Mouse (Mus musculus) megakaryocyte progenitor cell, adult 5-6 weeks (primary cell): Measurements from ENCODE around the gene Abcb8. TPM values are rescaled to one million over a fixed set of nuclear protein-coding genes. Genes with fewer than 3 reads are reported as not detected.

ENCODE experiments used
- ATAC-seq: replicated peaks from 2 replicates; pipeline ENCODE4 v1.8.0; 2016; ENCODE audit warnings: mild to moderate bottlenecking, moderate TSS enrichment, inconsistent platforms; ENCODE audit not compliant: poor library complexity
- total RNA-seq, 2 experiments: library from RNA; stranded (forward) in 1 of 2; stranded (reverse) in 1 of 2; fragments of 157-497, 149-512 nt in 1 of 2; fragments of 200-1000 nt in 1 of 2; gene quantifications; 2 replicates each; pipeline versions ENCODE4 v1.2.3 to v1.2.4; 2015 to 2017

The Abcb8 gene
- total RNA-seq, 2 experiments from 2014 or later = 18.1 to 23.5 TPM

DNA sequence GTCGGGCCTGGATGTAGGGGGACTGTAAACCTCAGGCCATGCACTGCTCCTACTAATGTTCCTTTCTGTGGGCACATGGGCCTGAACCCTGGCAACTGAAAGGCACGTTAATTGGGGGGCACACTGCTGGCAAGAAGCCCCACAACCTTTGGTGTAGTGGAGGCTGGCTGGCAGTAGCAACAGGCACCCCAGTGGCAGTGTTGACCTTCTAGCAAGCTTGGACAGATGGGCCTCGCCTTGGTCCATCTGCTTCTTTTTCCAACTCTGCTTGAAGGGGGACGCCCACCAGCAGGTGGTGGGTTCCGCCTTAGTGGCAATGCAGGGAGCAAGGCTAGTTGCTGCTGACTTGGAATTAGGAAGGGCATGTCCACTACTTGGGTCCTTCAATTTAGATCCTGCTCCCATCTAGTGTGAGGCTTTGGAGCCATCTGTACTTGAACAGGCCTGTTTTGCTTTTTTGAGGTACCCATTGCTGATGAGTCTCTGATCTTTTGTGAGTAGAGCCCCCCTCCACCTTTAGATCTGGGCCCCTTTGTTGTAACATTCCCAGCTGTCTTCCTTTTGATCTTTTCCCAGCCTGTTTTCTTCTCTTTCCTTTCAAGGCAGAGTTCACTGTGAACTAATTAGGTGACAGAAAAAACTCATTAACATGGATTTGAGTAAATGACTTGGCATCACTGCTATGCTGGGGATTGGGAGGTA, 60.0 kb downstream of the Abcb8 start:
- ATAC-seq = no peak

DNA sequence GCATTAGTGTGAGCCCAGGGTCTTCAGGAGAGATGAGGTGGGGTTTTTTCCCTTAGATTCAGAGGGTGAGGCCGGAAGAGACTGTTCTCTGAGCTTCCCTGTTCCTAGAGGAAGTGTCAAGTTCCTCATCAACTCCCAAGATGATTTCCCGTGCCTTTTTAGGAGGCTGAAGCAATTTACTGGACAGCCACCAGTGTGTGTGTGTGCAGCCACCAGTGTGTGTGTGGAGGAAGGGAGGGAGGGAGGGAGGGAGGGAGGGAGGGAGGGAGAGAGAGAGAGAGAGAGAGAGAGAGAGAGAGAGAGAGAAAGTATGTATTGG, 60.5 kb downstream of the Abcb8 start:
- no peak for ATAC-seq

DNA sequence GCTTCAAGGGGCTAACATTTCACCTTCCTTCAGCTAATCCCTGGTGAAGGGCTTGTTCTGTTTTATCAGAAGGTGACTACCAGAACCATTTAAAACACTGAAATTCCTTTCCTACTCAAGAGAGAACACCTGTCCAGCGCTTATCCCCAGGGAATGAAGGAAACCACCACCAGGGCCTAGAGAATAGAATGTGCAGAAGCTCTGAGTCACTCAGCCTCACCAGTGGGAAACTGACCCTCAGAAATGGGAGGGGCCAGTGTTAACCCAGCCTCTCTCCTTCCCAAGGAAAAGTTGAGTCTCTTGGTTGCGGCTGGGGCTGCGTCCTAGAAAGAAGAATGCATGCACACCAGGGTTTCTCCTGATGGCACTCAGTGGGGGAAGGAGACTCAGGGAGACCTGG, 61.6 kb downstream of the Abcb8 start:
- ATAC-seq = no peak

DNA sequence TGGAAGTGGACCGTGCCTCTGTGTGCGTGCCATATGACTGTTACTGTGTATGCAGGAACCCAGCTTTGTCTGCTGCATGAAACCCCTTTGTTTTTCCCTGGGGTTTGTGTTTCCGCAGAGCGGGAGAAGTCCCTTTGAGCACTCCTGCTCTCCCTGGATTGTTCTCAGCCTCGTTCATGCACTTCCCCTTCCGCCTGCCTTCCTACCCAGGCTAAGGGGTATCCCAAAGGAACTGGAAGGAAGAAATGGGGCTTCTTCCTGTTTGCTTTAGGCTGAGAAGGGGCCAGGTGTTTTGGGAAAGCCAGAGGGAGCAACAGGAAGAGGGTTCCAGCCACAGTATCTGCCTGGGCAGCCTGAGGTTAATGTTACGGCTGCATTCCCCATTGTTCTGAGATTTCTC, 62.1 kb downstream of the Abcb8 start:
- ATAC-seq = no peak

Other genes starting within 250 kb of the Abcb8 start
- gene Nupl2, start 228.7 kb upstream of the Abcb8 start, total RNA-seq (2015) = 13.2 and 16.1 TPM in 2 replicates
- 5.7 and 10.1 TPM in 2 replicates for gene Nupl2, start 228.7 kb upstream of the Abcb8 start, total RNA-seq (2017)
- gene Kcnh2, start 42.1 kb upstream of the Abcb8 start, total RNA-seq (2015) = not detected in 2 replicates
- gene Kcnh2, start 42.1 kb upstream of the Abcb8 start, total RNA-seq (2017) = 0.12 TPM in 1 of 2 replicates, not detected in the other
- gene Nos3, start 28.9 kb upstream of the Abcb8 start, total RNA-seq (2015) = 0.12 TPM in 1 of 2 replicates, not detected in the other
- not detected in 2 replicates for gene Nos3, start 28.9 kb upstream of the Abcb8 start, total RNA-seq (2017)
- 0.90 and 1.9 TPM in 2 replicates for gene Atg9b, start 1.5 kb upstream of the Abcb8 start, total RNA-seq (2015)
- 2.6 and 3.5 TPM in 2 replicates for gene Atg9b, start 1.5 kb upstream of the Abcb8 start, total RNA-seq (2017)
- gene Asic3, start 19.7 kb downstream of the Abcb8 start, total RNA-seq (2015) = 0.12 and 0.15 TPM in 2 replicates
- gene Asic3, start 19.7 kb downstream of the Abcb8 start, total RNA-seq (2017) = 0.20 TPM in 1 of 2 replicates, not detected in the other
- gene Cdk5, start 29.9 kb downstream of the Abcb8 start, total RNA-seq (2015) = 20.0 TPM in 2 replicates
- 16.2 and 30.1 TPM in 2 replicates for gene Cdk5, start 29.9 kb downstream of the Abcb8 start, total RNA-seq (2017)
- gene Slc4a2, start 30.2 kb downstream of the Abcb8 start, total RNA-seq (2015) = 11.4 and 13.1 TPM in 2 replicates
- 19.0 and 24.1 TPM in 2 replicates for gene Slc4a2, start 30.2 kb downstream of the Abcb8 start, total RNA-seq (2017)
- gene Fastk, start 51.6 kb downstream of the Abcb8 start, total RNA-seq (2015) = 35.7 and 44.6 TPM in 2 replicates
- gene Fastk, start 51.6 kb downstream of the Abcb8 start, total RNA-seq (2017) = 17.4 and 25.7 TPM in 2 replicates
- gene Tmub1, start 54.2 kb downstream of the Abcb8 start, total RNA-seq (2015) = 7.3 and 7.7 TPM in 2 replicates
- 13.7 and 14.9 TPM in 2 replicates for gene Tmub1, start 54.2 kb downstream of the Abcb8 start, total RNA-seq (2017)
- 11.4 and 14.1 TPM in 2 replicates for gene Agap3, start 58.5 kb downstream of the Abcb8 start, total RNA-seq (2015)
- gene Agap3, start 58.5 kb downstream of the Abcb8 start, total RNA-seq (2017) = 19.8 and 25.0 TPM in 2 replicates
- not detected in 2 replicates for gene Gbx1, start 133.5 kb downstream of the Abcb8 start, total RNA-seq (2015)
- not detected in 2 replicates for gene Gbx1, start 133.5 kb downstream of the Abcb8 start, total RNA-seq (2017)
- gene Asb10, start 147.3 kb downstream of the Abcb8 start, total RNA-seq (2015) = not detected in 2 replicates
- gene Asb10, start 147.3 kb downstream of the Abcb8 start, total RNA-seq (2017) = not detected in 2 replicates
- gene 4931409K22Rik, start 163.1 kb downstream of the Abcb8 start, total RNA-seq (2015) = not detected in 2 replicates
- not detected in 2 replicates for gene 4931409K22Rik, start 163.1 kb downstream of the Abcb8 start, total RNA-seq (2017)
- 45.4 and 46.0 TPM in 2 replicates for gene Abcf2, start 183.8 kb downstream of the Abcb8 start, total RNA-seq (2015)
- 113 and 115 TPM in 2 replicates for gene Abcf2, start 183.8 kb downstream of the Abcb8 start, total RNA-seq (2017)
- 4.7 and 5.9 TPM in 2 replicates for gene Chpf2, start 193.1 kb downstream of the Abcb8 start, total RNA-seq (2015)
- 12.4 and 35.1 TPM in 2 replicates for gene Chpf2, start 193.1 kb downstream of the Abcb8 start, total RNA-seq (2017)
- not detected in 2 replicates for gene Smarcd3, start 230.7 kb downstream of the Abcb8 start, total RNA-seq (2015)
- 0.08 TPM in 1 of 2 replicates, not detected in the other for gene Smarcd3, start 230.7 kb downstream of the Abcb8 start, total RNA-seq (2017)